ENCODE assay signal across 12 mouse cellular contexts in the genomic region with DNA sequence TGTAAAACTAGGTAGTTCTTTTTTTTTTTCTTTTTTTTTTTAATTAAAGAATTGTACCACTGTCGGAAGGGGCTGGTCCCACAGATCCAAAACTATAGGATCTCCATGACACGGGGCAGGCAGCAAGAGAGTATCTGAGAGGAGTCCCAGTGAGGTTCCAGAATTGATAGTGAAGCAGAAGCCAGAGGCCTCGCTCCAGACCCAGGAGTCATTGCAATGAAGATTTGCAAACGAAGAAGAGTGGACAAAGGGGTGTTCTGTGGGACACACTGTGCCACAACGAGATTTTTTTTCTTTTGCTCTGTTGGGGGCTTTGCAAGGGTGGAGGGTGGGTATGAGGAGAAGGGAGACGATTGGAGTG. TPM values are rescaled to one million over a fixed set of nuclear protein-coding genes. Genes with fewer than 3 reads are reported as not detected.
DNase-seq lines count a peak whose midpoint lies in the region; ATAC-seq lines count a peak whose summit lies in the region.
"Had no signal": no experiment of that assay in that cellular context is flagged by ENCODE, and none has a peak within 500 bp of the region (broad histone marks: within the 10 kb centered on the region; RNA-seq: fewer than 3 reads in every experiment).

No protein-coding gene starts in this region.

- H3K4me2 ChIP-seq in heart, embryonic 13.5 days: peak overlapping the region; percentile 43
- no peak overlapping the region for H3K4me2 ChIP-seq in neural tube, embryonic 13.5 days
- H3K4me2 ChIP-seq in neural tube, embryonic 15.5 days: no peak overlapping the region
- no peak overlapping the region for H3K4me2 ChIP-seq in intestine, embryonic 15.5 days (replicated peaks)
- H3K4me2 ChIP-seq: forebrain, embryonic 15.5 days; hindbrain, embryonic 14.5 days had no signal

- no peak overlapping the region for H3K9ac ChIP-seq in heart, embryonic 13.5 days
- H3K9ac ChIP-seq in neural tube, embryonic 13.5 days: no peak overlapping the region
- no peak overlapping the region for H3K9ac ChIP-seq in neural tube, embryonic 15.5 days (replicated peaks)
- H3K9ac ChIP-seq in intestine, embryonic 15.5 days: no peak overlapping the region
- H3K9ac ChIP-seq: forebrain, embryonic 15.5 days; hindbrain, embryonic 14.5 days had no signal

- no peak for ATAC-seq in heart, embryonic 13.5 days (ENCODE audit: extremely low read depth, insufficient number of reproducible peaks, low FRiP score, low TSS enrichment)
- peak; percentile 33; the same call in 1 of the 2 replicates for ATAC-seq in neural tube, embryonic 13.5 days (ENCODE audit: low read depth)
- ATAC-seq in neural tube, embryonic 15.5 days (ENCODE audit: low FRiP score): no peak
- peak; percentile 15; the same call in 1 of the 2 replicates for ATAC-seq in intestine, embryonic 15.5 days
- ATAC-seq: activated CD4-positive, CD25-positive, alpha-beta regulatory T cell, adult 4 months had no signal

- H3K4me1 ChIP-seq in heart, embryonic 13.5 days: peaks cover 65% of the 10 kb centered on the region
- H3K4me1 ChIP-seq in neural tube, embryonic 13.5 days (replicated peaks): peaks cover 32% of the 10 kb centered on the region
- peaks cover 13% of the 10 kb centered on the region for H3K4me1 ChIP-seq in neural tube, embryonic 15.5 days
- peaks cover 31% of the 10 kb centered on the region for H3K4me1 ChIP-seq in intestine, embryonic 15.5 days (replicated peaks)

- H3K4me3 ChIP-seq in heart, embryonic 13.5 days: no peak overlapping the region
- no peak overlapping the region for H3K4me3 ChIP-seq in neural tube, embryonic 13.5 days
- no peak overlapping the region for H3K4me3 ChIP-seq in neural tube, embryonic 15.5 days (replicated peaks)
- H3K4me3 ChIP-seq in intestine, embryonic 15.5 days (replicated peaks): no peak overlapping the region
- H3K4me3 ChIP-seq: forebrain, embryonic 15.5 days; left cerebral cortex, adult 2 months had no signal

- H3K27me3 ChIP-seq in heart, embryonic 13.5 days (replicated peaks): no peaks in the 10 kb centered on the region
- H3K27me3 ChIP-seq in neural tube, embryonic 13.5 days: 0 out of 2 replicates have a peak, but pooled peaks cover 3% of the 10 kb centered on the region
- no peaks in the 10 kb centered on the region; the same call in 1 of the 2 replicates for H3K27me3 ChIP-seq in neural tube, embryonic 15.5 days (replicated peaks)
- no peaks in the 10 kb centered on the region for H3K27me3 ChIP-seq in intestine, embryonic 15.5 days (replicated peaks)
- H3K27me3 ChIP-seq: forebrain, embryonic 15.5 days had no signal

- no peaks in the 10 kb centered on the region for H3K36me3 ChIP-seq in heart, embryonic 13.5 days
- H3K36me3 ChIP-seq in neural tube, embryonic 13.5 days: no peaks in the 10 kb centered on the region
- H3K36me3 ChIP-seq in neural tube, embryonic 15.5 days: no peaks in the 10 kb centered on the region
- no peaks in the 10 kb centered on the region for H3K36me3 ChIP-seq in intestine, embryonic 15.5 days
- H3K36me3 ChIP-seq: forebrain, embryonic 15.5 days had no signal

- peak overlapping the region; percentile 62 for H3K27ac ChIP-seq in heart, embryonic 13.5 days (replicated peaks)
- H3K27ac ChIP-seq in neural tube, embryonic 13.5 days (replicated peaks): peak overlapping the region; percentile 56; the same call in 1 of the 2 replicates
- no peak overlapping the region for H3K27ac ChIP-seq in neural tube, embryonic 15.5 days (replicated peaks)
- H3K27ac ChIP-seq in intestine, embryonic 15.5 days: no peak overlapping the region
- H3K27ac ChIP-seq: forebrain, embryonic 15.5 days; hindbrain, embryonic 14.5 days; left cerebral cortex, adult 2 months had no signal

- 29% methylated on average over 6 of the region's 6 CpGs for WGBS in heart, embryonic 13.5 days
- 50% methylated on average over 6 of the region's 6 CpGs for WGBS in neural tube, embryonic 13.5 days
- WGBS in neural tube, embryonic 15.5 days: 39% methylated on average over 6 of the region's 6 CpGs
- WGBS in intestine, embryonic 15.5 days: 21% methylated on average over 6 of the region's 6 CpGs

- no peak for DNase-seq in heart, adult 18-20 months
- DNase-seq in T-cell, adult 2 months (ENCODE audit: low spot score): no peak
- no peak for DNase-seq in adrenal gland, postnatal 10 days
- DNase-seq: cerebellum, adult 11 months had no signal

- H3K9me3 ChIP-seq in heart, embryonic 13.5 days: no peaks in the 10 kb centered on the region
- H3K9me3 ChIP-seq in neural tube, embryonic 13.5 days: no peaks in the 10 kb centered on the region
- H3K9me3 ChIP-seq in neural tube, embryonic 15.5 days (replicated peaks): no peaks in the 10 kb centered on the region
- no peaks in the 10 kb centered on the region for H3K9me3 ChIP-seq in intestine, embryonic 15.5 days
- H3K9me3 ChIP-seq: forebrain, embryonic 15.5 days had no signal

RNA-seq across cellular contexts. Expression of gene Clmn, which starts 40.0 kb away (rescaled TPM):
- 0.61 and 0.66 TPM in 2 replicates for polyA plus RNA-seq in heart, embryonic 13.5 days (2015; fragmentation: Nextera tagmentation; extraction: Ambion mirVana)
- total RNA-seq in heart, adult 18-20 months (2021): 1 to 10 TPM; 1.9 to 2.9 TPM
- 1.1 and 1.2 TPM in 2 replicates for polyA plus RNA-seq in neural tube, embryonic 13.5 days (2015; fragmentation: Nextera tagmentation; extraction: Ambion mirVana)
- polyA plus RNA-seq in neural tube, embryonic 15.5 days (2015; fragmentation: Nextera tagmentation; extraction: Ambion mirVana): 1.3 and 1.6 TPM in 2 replicates
- 4.1 and 4.3 TPM in 2 replicates for polyA plus RNA-seq in intestine, embryonic 15.5 days (2015; fragmentation: Nextera tagmentation; extraction: Ambion mirVana)
- 10 to 100 TPM; 14.4 to 18.3 TPM for total RNA-seq in adrenal gland, postnatal 10 days (2021)

Comparison
In these comparisons a context has a peak if more than half of its experiments do, and no peak if none do; other contexts are left out.
1. ATAC-seq: peak in neural tube, embryonic 13.5 days (single experiment) and intestine, embryonic 15.5 days (single experiment); none in heart, embryonic 13.5 days (single experiment) and neural tube, embryonic 15.5 days (single experiment).
2. H3K27ac ChIP-seq: peak in heart, embryonic 13.5 days (single experiment) and neural tube, embryonic 13.5 days (single experiment); none in neural tube, embryonic 15.5 days (single experiment) and intestine, embryonic 15.5 days (single experiment).